ENCODE assay signal across 14 mouse cellular contexts in the genomic region with DNA sequence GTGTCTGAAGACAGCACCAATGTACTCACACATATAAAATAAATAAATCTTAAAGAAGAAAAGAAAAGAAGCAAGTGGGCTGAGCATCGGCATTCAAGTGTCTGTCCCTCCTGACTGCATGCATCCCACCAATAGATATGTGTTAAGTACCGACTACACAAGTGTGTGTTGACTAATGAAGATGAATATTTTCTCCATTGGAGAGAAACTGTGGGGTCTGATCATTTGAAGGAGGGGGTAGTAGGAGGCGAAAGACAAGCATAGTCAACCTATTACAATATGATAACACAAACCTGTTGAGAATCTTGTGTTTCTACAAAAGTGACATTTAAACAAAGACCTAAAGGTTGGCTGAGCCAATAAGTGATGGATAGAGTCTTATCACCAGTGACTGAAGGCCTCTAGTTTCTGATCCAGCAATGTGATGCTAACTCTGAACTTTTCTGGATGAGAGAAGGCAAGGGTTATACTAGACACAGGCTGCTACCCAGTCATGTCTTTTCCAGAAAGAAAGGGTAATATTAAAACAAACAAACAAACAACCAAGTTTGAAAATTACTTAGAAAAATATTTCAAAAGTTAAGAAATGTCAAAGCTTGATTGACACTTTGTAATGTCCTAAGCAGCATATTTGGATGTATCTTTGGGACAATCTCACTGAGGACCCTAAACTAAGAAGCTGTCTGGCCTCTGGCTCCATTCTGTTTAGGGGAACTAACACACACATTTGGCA.
DNase-seq lines count a peak whose midpoint lies in the region; ATAC-seq lines count a peak whose summit lies in the region.
"Had no signal": no experiment of that assay in that cellular context is flagged by ENCODE, and none has a peak within 500 bp of the region (broad histone marks: within the 10 kb centered on the region; RNA-seq: fewer than 3 reads in every experiment).

No protein-coding gene starts in this region.

- H3K4me1 ChIP-seq in kidney, embryonic 14.5 days (ENCODE audit: control insufficient read depth, insufficient read depth, low read length), result no peaks in the 10 kb centered on the region
- H3K4me1 ChIP-seq in midbrain, embryonic 11.5 days (ENCODE audit: control insufficient read depth, insufficient read depth, low read length), result no peaks in the 10 kb centered on the region; the same call in 1 of the 2 replicates
- H3K4me1 ChIP-seq in midbrain, embryonic 10.5 days, result peaks cover 18% of the 10 kb centered on the region
- 0 out of 2 replicates have a peak, but pooled peaks cover 9% of the 10 kb centered on the region for H3K4me1 ChIP-seq in liver, embryonic 12.5 days
- H3K4me1 ChIP-seq in forebrain, embryonic 10.5 days, result peaks cover 24% of the 10 kb centered on the region
- H3K4me1 ChIP-seq: midbrain, embryonic 15.5 days had no signal

- ATAC-seq in kidney, embryonic 14.5 days (ENCODE audit: low FRiP score, low TSS enrichment), result no peak
- no peak for ATAC-seq in midbrain, embryonic 11.5 days (ENCODE audit: low FRiP score)
- no peak for ATAC-seq in liver, embryonic 12.5 days
- ATAC-seq in CD4-positive, CD25-positive, alpha-beta regulatory T cell, adult 4 months, result no peak
- ATAC-seq: forebrain, embryonic 14.5 days; midbrain, embryonic 15.5 days had no signal

- no peaks in the 10 kb centered on the region for H3K27me3 ChIP-seq in kidney, embryonic 14.5 days (ENCODE audit: control insufficient read depth, insufficient read depth, low read length)
- H3K27me3 ChIP-seq in midbrain, embryonic 11.5 days (ENCODE audit: control insufficient read depth, insufficient read depth, low read length), result no peaks in the 10 kb centered on the region; the same call in 1 of the 2 replicates
- peaks cover 56% of the 10 kb centered on the region for H3K27me3 ChIP-seq in midbrain, embryonic 10.5 days (ENCODE audit: low read depth, poor library complexity, severe bottlenecking)
- H3K27me3 ChIP-seq in liver, embryonic 12.5 days (replicated peaks), result no peaks in the 10 kb centered on the region
- H3K27me3 ChIP-seq in forebrain, embryonic 10.5 days (ENCODE audit: poor library complexity, severe bottlenecking), result peaks cover 15% of the 10 kb centered on the region
- H3K27me3 ChIP-seq: midbrain, embryonic 15.5 days had no signal

- H3K36me3 ChIP-seq in kidney, embryonic 14.5 days (ENCODE audit: control insufficient read depth, insufficient read depth, low read length), result no peaks in the 10 kb centered on the region
- no peaks in the 10 kb centered on the region for H3K36me3 ChIP-seq in midbrain, embryonic 11.5 days (ENCODE audit: control insufficient read depth, insufficient read depth, low read length)
- no peaks in the 10 kb centered on the region for H3K36me3 ChIP-seq in midbrain, embryonic 10.5 days
- H3K36me3 ChIP-seq in liver, embryonic 12.5 days, result no peaks in the 10 kb centered on the region
- no peaks in the 10 kb centered on the region for H3K36me3 ChIP-seq in forebrain, embryonic 10.5 days (replicated peaks)
- H3K36me3 ChIP-seq: midbrain, embryonic 15.5 days had no signal

- DNase-seq in kidney, adult 8-10 months, result no peak
- peak; percentile 69 for DNase-seq in midbrain, embryonic 11.5 days (ENCODE audit: low spot score, missing footprints)
- DNase-seq in midbrain, embryonic 10.5 days (ENCODE audit: low spot score), result no peak
- no peak for DNase-seq in forebrain, embryonic 10.5 days (ENCODE audit: extremely low spot score, low spot score)
- DNase-seq: cerebellum, adult 9-10 months; gastrocnemius, postnatal 36 days; heart, postnatal 10 days; kidney, adult 18-20 months had no signal

- 0 out of 2 replicates have a peak overlapping the region, but pooled peaks have one; percentile 17 for H3K4me2 ChIP-seq in kidney, embryonic 14.5 days (replicated peaks; ENCODE audit: low read depth, low read length)
- no peak overlapping the region for H3K4me2 ChIP-seq in midbrain, embryonic 11.5 days
- peak overlapping the region; percentile 63 for H3K4me2 ChIP-seq in liver, embryonic 12.5 days

- no peak overlapping the region for H3K27ac ChIP-seq in kidney, embryonic 14.5 days (ENCODE audit: low read depth, low read length)
- no peak overlapping the region for H3K27ac ChIP-seq in midbrain, embryonic 11.5 days (ENCODE audit: low read depth, low read length)
- no peak overlapping the region for H3K27ac ChIP-seq in midbrain, embryonic 10.5 days (replicated peaks)
- no peak overlapping the region for H3K27ac ChIP-seq in liver, embryonic 12.5 days
- no peak overlapping the region for H3K27ac ChIP-seq in forebrain, embryonic 10.5 days
- H3K27ac ChIP-seq: hindbrain, embryonic 14.5 days; midbrain, embryonic 15.5 days had no signal

- H3K4me3 ChIP-seq in kidney, embryonic 14.5 days (ENCODE audit: low read length), result no peak overlapping the region
- no peak overlapping the region for H3K4me3 ChIP-seq in midbrain, embryonic 11.5 days (ENCODE audit: low read depth, low read length)
- no peak overlapping the region for H3K4me3 ChIP-seq in midbrain, embryonic 10.5 days
- H3K4me3 ChIP-seq in liver, embryonic 12.5 days, result 0 out of 2 replicates have a peak overlapping the region, but pooled peaks have one; percentile 28
- no peak overlapping the region for H3K4me3 ChIP-seq in forebrain, embryonic 10.5 days

- H3K9me3 ChIP-seq in kidney, embryonic 14.5 days (ENCODE audit: control insufficient read depth, low read length), result no peaks in the 10 kb centered on the region
- no peaks in the 10 kb centered on the region for H3K9me3 ChIP-seq in midbrain, embryonic 11.5 days (ENCODE audit: control insufficient read depth, low read length)
- H3K9me3 ChIP-seq in midbrain, embryonic 10.5 days (replicated peaks), result peaks cover 2% of the 10 kb centered on the region; the same call in 1 of the 2 replicates
- H3K9me3 ChIP-seq in liver, embryonic 12.5 days (replicated peaks), result no peaks in the 10 kb centered on the region
- no peaks in the 10 kb centered on the region for H3K9me3 ChIP-seq in forebrain, embryonic 10.5 days
- H3K9me3 ChIP-seq: midbrain, embryonic 15.5 days had no signal

- H3K9ac ChIP-seq in kidney, embryonic 14.5 days (ENCODE audit: low read depth, low read length), result no peak overlapping the region
- H3K9ac ChIP-seq in midbrain, embryonic 11.5 days (ENCODE audit: low read length), result no peak overlapping the region
- no peak overlapping the region for H3K9ac ChIP-seq in liver, embryonic 12.5 days
- H3K9ac ChIP-seq: hindbrain, embryonic 14.5 days had no signal

- 96% methylated on average over 3 of the region's 3 CpGs for WGBS in kidney, embryonic 14.5 days
- WGBS in midbrain, embryonic 11.5 days, result 86% methylated on average over 3 of the region's 3 CpGs
- 89% methylated on average over 3 of the region's 3 CpGs for WGBS in midbrain, embryonic 10.5 days
- 76% methylated on average over 3 of the region's 3 CpGs for WGBS in liver, embryonic 12.5 days (ENCODE audit: insufficient replicate concordance)
- WGBS in forebrain, embryonic 10.5 days, result 93% methylated on average over 3 of the region's 3 CpGs
